Mouse (Mus musculus) testis, adult 2 months (tissue): ENCODE results near the gene Cwf19l1.

Source experiments
- CTCF ChIP-seq: fragments of 200-500 bp; IDR thresholded peaks from 2 replicates; pipeline ENCODE4 v1.5.1; 2012; ENCODE audit warnings: low read depth, mild to moderate bottlenecking, inconsistent platforms, low read length, moderate library complexity; ENCODE audit not compliant: control insufficient read depth, insufficient read depth, insufficient replicate concordance
- POLR2A ChIP-seq: fragments of 200-500 bp; IDR thresholded peaks from 2 replicates; pipeline ENCODE4 v1.6.1; 2012; ENCODE audit warnings: low read depth, mild to moderate bottlenecking, inconsistent platforms, low read length, moderate library complexity; ENCODE audit not compliant: control insufficient read depth

DNA sequence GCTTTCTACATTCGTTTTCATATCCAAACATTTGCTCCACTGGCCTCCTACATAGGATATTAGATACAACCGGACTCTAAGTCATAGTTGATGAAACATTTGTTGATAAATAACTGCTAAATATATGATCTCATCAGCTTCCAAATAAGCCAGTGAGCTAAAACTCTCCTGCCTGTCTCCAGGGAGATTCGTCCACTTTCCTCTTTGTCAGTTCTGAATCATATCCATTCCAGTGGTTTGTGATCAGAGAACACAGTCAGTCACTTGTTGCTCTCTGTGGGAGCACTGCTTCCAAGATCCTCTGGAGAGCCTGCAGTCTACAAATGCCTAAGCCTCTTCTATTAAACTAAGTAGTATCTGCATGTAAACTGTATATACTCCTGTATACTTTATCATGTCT lies 75.5 kb downstream of the Cwf19l1 start:
- no peak for TF ChIP-seq CTCF
- TF ChIP-seq POLR2A: no peak
